Mouse (Mus musculus): ENCODE measurements around the gene Dlx4.

DNA sequence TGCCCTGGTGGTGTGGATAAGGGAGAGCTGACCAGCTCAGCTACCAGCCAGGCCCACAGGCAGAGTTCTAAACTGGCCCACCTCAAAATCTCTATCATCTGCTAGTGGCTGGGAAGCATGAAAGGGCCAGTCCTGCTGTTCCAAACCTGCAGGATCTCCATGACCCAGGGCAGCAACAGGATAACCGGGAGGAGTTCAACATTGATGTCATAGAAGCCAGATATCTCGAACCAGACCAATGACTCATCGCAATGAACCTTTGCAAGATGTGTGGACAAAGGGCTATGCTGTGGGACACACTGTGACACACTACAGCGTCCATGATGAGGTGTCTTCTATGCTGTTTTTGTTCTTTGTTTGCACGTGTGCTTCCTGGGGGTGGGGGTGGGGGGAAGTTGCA, 53.0 kb downstream of the Dlx4 start:
- TF ChIP-seq EP300 (IDR thresholded peaks at IDR 0.05; ENCODE audit: insufficient read depth, low read depth, low read length) (no peak), CTCF (IDR thresholded peaks at IDR 0.05) (no peak), POLR2A (IDR thresholded peaks at IDR 0.05; ENCODE audit: insufficient read depth, low read depth, low read length) (no peak)

All from heart, adult 2 months (tissue).